Mouse (Mus musculus) thymus, adult 2 months (tissue): Measurements from ENCODE around the gene Kcnt2. TPM values are rescaled to one million over a fixed set of nuclear protein-coding genes. Genes with fewer than 3 reads are reported as not detected.

Experiments
- DNase-seq: peaks from one replicate; pipeline ENCODE4 v3.0.0; 2021
- H3K27ac ChIP-seq: fragments of 200-500 bp; 2 replicates; pipeline ENCODE4 v1.5.1; 2012; ENCODE audit warnings: low read length, control low read depth; ENCODE audit not compliant: control insufficient read depth, insufficient read depth
- H3K27me3 ChIP-seq: fragments of 200-500 bp; 2 replicates; pipeline ENCODE4 v1.6.1; 2012; ENCODE audit warnings: mild to moderate bottlenecking, low read length, moderate library complexity, mixed read lengths; ENCODE audit not compliant: control insufficient read depth, insufficient read depth
- H3K36me3 ChIP-seq: fragments of 200-500 bp; 2 replicates; pipeline ENCODE4 v1.6.1; 2012; ENCODE audit warnings: mild to moderate bottlenecking, low read length, moderate library complexity; ENCODE audit not compliant: control insufficient read depth, insufficient read depth
- H3K4me1 ChIP-seq: fragments of 200-500 bp; replicated peaks from 2 replicates; pipeline ENCODE4 v1.6.1; 2012; ENCODE audit warnings: low read length; ENCODE audit not compliant: control insufficient read depth, insufficient read depth
- H3K4me3 ChIP-seq: fragments of 200-500 bp; 2 replicates; pipeline ENCODE4 v1.5.1; 2012; ENCODE audit warnings: mild to moderate bottlenecking, low read length, control low read depth, moderate library complexity; ENCODE audit not compliant: control insufficient read depth, insufficient read depth
- CTCF ChIP-seq: fragments of 200-500 bp; IDR thresholded peaks from 2 replicates; pipeline ENCODE4 v1.5.1; 2012; ENCODE audit warnings: mild to moderate bottlenecking, control low read depth, low read length, moderate library complexity, borderline replicate concordance; ENCODE audit not compliant: control insufficient read depth, poor library complexity, insufficient read depth; ENCODE audit errors: extremely low read depth
- POLR2A ChIP-seq: fragments of 200-500 bp; IDR thresholded peaks from 2 replicates; pipeline ENCODE4 v1.6.1; 2012; ENCODE audit warnings: mild to moderate bottlenecking, low read length, control low read depth, moderate library complexity; ENCODE audit not compliant: control insufficient read depth, poor library complexity, insufficient read depth; ENCODE audit errors: extremely low read depth
- WGBS: fragments of 180-500 bp; shearing (Covaris S2); methylation state at CpG from one replicate; pipeline ENCODE4 v1.1.7; 2018; 5-methylcytosine and 5-hydroxymethylcytosine counted together
- polyA plus RNA-seq: library from polyadenylated mRNA; depleted of rRNA; stranded (reverse); fragments of >200 nt; gene quantifications from 2 replicates; pipeline ENCODE4 v1.2.3, GENCODE M21; 2012

Kcnt2 gene
- polyA plus RNA-seq, 1 experiment, result 0.05 TPM

- Histone ChIP-seq H3K27me3 (no peaks in the 10 kb centered on the region), H3K27ac (no peak overlapping the region), H3K36me3 (no peaks in the 10 kb centered on the region), H3K4me1 (no peaks in the 10 kb centered on the region), H3K4me3 (no peak overlapping the region)
- TF ChIP-seq CTCF (no peak), POLR2A (no peak)
- WGBS, result 78% methylated on average over 8 of the region's 8 CpGs
- no peak for DNase-seq
Observed at GRCm38 (mm10) chr1:140266643-140267286, 20.8 kb downstream of the Kcnt2 start.

- TF ChIP-seq POLR2A (no peak), CTCF (no peak)
- Histone ChIP-seq H3K36me3 (no peaks in the 10 kb centered on the region), H3K27ac (no peak overlapping the region), H3K4me1 (no peaks in the 10 kb centered on the region), H3K27me3 (no peaks in the 10 kb centered on the region), H3K4me3 (no peak overlapping the region)
- no peak for DNase-seq
- WGBS, result 52% methylated on average over 2 of the region's 2 CpGs
Observed at GRCm38 (mm10) chr1:140267288-140267687, 21.3 kb downstream of the Kcnt2 start.

DNA sequence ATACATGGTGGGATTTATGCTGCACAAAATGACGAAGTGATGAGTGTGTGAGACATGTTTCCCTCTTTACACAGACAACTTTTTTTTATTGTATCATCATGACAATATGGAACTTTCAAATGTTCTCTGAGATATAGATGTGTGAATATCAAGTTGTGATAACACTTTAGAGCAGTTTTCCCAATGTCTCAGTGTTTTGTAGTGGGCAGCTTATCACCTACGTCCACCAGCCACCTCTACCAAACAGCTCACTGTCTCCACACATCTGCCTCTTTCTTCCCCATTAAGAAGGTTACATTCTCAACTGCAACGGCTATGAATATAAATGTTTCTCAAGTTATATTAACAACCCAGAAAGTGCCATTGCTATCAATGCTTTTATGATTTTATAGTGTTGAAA lies 27.7 kb downstream of the Kcnt2 start:
- WGBS, result 82% methylated on average over 3 of the region's 3 CpGs
- Histone ChIP-seq H3K4me1 (no peaks in the 10 kb centered on the region), H3K36me3 (no peaks in the 10 kb centered on the region), H3K4me3 (no peak overlapping the region), H3K27ac (no peak overlapping the region), H3K27me3 (no peaks in the 10 kb centered on the region)
- no peak for DNase-seq
- TF ChIP-seq POLR2A, result no peak
- TF ChIP-seq CTCF, result no peak

DNA sequence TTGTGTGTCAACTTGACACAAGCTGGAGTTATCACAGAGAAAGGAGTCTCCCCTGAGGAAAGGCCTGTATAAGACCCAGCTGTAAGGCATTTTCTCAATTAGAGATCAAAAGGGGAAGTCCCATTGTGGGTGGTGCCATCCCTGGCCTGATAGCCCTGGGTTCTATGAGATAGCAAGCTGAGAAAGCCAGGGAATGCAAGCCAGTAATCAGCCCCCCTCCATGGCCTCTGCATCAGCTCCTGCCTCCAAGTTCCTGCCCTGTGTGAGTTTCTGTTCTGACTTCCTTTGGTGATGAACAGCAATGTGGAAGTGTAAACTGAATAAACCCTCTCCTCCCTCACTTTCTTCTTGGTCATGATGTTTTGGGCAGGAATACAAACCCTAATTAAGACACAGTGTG lies 29.9 kb downstream of the Kcnt2 start:
- Histone ChIP-seq H3K4me3 (no peak overlapping the region), H3K36me3 (no peaks in the 10 kb centered on the region), H3K27me3 (no peaks in the 10 kb centered on the region), H3K4me1 (no peaks in the 10 kb centered on the region), H3K27ac (no peak overlapping the region)
- TF ChIP-seq POLR2A (no peak), CTCF (no peak)
- DNase-seq, result no peak

GRCm38 (mm10) chr1:140293140-140293539 lies 47.2 kb downstream of the Kcnt2 start:
- no peaks in the 10 kb centered on the region for H3K36me3 ChIP-seq
- DNase-seq, result no peak
- no peaks in the 10 kb centered on the region for H3K4me1 ChIP-seq
- no peaks in the 10 kb centered on the region for H3K27me3 ChIP-seq
- H3K4me3 ChIP-seq, result no peak overlapping the region
- no peak for TF ChIP-seq POLR2A
- WGBS, result 86% methylated on average over 3 of the region's 3 CpGs
- H3K27ac ChIP-seq, result no peak overlapping the region

DNA sequence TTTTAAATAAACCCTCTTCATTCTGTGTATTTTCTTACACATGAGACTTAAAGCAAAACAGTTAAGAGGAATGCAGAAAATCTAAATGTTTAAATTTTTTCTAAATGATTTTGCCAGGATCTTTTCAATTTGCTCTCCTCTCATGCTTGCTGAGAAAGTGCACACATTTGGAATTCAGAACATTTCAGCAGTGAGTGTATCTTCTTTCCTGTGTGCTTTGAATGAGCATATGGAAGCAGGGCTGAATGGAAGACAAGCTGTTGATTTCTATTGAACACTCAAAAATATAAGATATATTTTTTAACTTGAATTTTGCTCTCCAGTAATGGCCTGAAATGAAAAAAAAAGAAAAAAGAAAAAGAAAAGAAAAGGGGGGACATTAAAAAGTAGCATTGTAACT lies 49.5 kb downstream of the Kcnt2 start:
- DNase-seq, result no peak
- H3K36me3 ChIP-seq, result no peaks in the 10 kb centered on the region
- H3K4me3 ChIP-seq, result no peak overlapping the region
- H3K27me3 ChIP-seq, result no peaks in the 10 kb centered on the region
- H3K4me1 ChIP-seq, result no peaks in the 10 kb centered on the region
- H3K27ac ChIP-seq, result no peak overlapping the region
- TF ChIP-seq CTCF (no peak), POLR2A (no peak)

GRCm38 (mm10) chr1:140304244-140304643 lies 58.3 kb downstream of the Kcnt2 start:
- no peak for DNase-seq
- TF ChIP-seq POLR2A, result no peak
- TF ChIP-seq CTCF, result no peak
- WGBS, result 100% methylated on average over 1 of the region's 1 CpGs
- no peak overlapping the region for H3K4me3 ChIP-seq
- no peaks in the 10 kb centered on the region for H3K36me3 ChIP-seq
- H3K27me3 ChIP-seq, result no peaks in the 10 kb centered on the region
- H3K27ac ChIP-seq, result no peak overlapping the region
- no peaks in the 10 kb centered on the region for H3K4me1 ChIP-seq
